Mouse (Mus musculus) monocyte, adult 59 days (primary cell): ENCODE data around the gene Perm1. TPM values are rescaled to one million over a fixed set of nuclear protein-coding genes. Genes with fewer than 3 reads are reported as not detected.

Source experiments
- total RNA-seq, 2 experiments: library from RNA; stranded (reverse); gene quantifications; one replicate each; pipeline ENCODE4 v1.2.4; 2023

The Perm1 gene
- total RNA-seq = under 1 TPM; 0.18 to 0.47 TPM

GRCm38 (mm10) chr4:156215649-156216048 is at the start of gene Perm1:
Gene Perm1 (plus strand): TSS chr4:156215868.

GRCm38 (mm10) chr4:156197131-156197828 is 18.4 kb upstream of the Perm1 start, which contains the start of gene Agrn:
Gene Agrn (minus strand): TSS chr4:156197488.

GRCm38 (mm10) chr4:156200623-156201475 is 14.8 kb upstream of the Perm1 start, which contains the start of gene Isg15:
Gene Isg15 (minus strand): TSS chr4:156200818.

GRCm38 (mm10) chr4:156203001-156203412 is 12.7 kb upstream of the Perm1 start, which contains the start of gene AW011738:
Gene AW011738 (plus strand): TSS chr4:156203304.

GRCm38 (mm10) chr4:156234701-156235213 is 19.1 kb downstream of the Perm1 start, which contains the start of gene Plekhn1:
Gene Plekhn1 (minus strand): TSS chr4:156234857.

GRCm38 (mm10) chr4:156235808-156236533 is 20.3 kb downstream of the Perm1 start, which contains the start of gene Noc2l:
Gene Noc2l (plus strand): TSS chr4:156236010.

GRCm38 (mm10) chr4:156255078-156255839 is 39.6 kb downstream of the Perm1 start, which contains the start of gene Samd11:
Gene Samd11 (minus strand): TSS chr4:156255657.

Other genes with a start within 250 kb of the Perm1 start
- gene B3galt6, start 223.2 kb upstream of the Perm1 start, total RNA-seq = 1 to 10 TPM; 1.7 to 2.4 TPM
- gene Sdf4, start 223.0 kb upstream of the Perm1 start, total RNA-seq = 100 to 1,000 TPM; 142 to 157 TPM
- gene Tnfrsf4, start 202.0 kb upstream of the Perm1 start, total RNA-seq = 1 to 10 TPM; 1.5 to 2.2 TPM
- gene Tnfrsf18, start 189.7 kb upstream of the Perm1 start, total RNA-seq = 1 to 10 TPM; 2.7 to 3.6 TPM
- gene Ttll10, start 156.5 kb upstream of the Perm1 start, total RNA-seq = not detected
- 10 to 100 TPM; 14.0 to 16.8 TPM for gene 9430015G10Rik, start 105.9 kb upstream of the Perm1 start, total RNA-seq
- under 1 TPM; 0.33 to 0.55 TPM for gene Rnf223, start 85.4 kb upstream of the Perm1 start, total RNA-seq
- 10 to 100 TPM; 15.8 TPM for gene Agrn, start 18.4 kb upstream of the Perm1 start, total RNA-seq
- 10 to 100 TPM; 13.2 to 17.7 TPM for gene Isg15, start 15.1 kb upstream of the Perm1 start, total RNA-seq
- gene AW011738, start 12.6 kb upstream of the Perm1 start, total RNA-seq = 10 to 100 TPM; 13.4 to 17.9 TPM
- 10 to 100 TPM; 24.3 to 25.0 TPM for gene Plekhn1, start 19.0 kb downstream of the Perm1 start, total RNA-seq
- gene Noc2l, start 20.1 kb downstream of the Perm1 start, total RNA-seq = 10 to 100 TPM; 58.4 to 59.9 TPM
- 1 to 10 TPM; 1.5 to 1.6 TPM for gene Samd11, start 39.8 kb downstream of the Perm1 start, total RNA-seq
- gene Vmn2r-ps159, start 115.2 kb downstream of the Perm1 start, total RNA-seq = not detected